Mouse (Mus musculus) inflammation-experienced regulatory T-cells (primary cell): Measurements from ENCODE around the gene Rhebl1. TPM values are rescaled to one million over a fixed set of nuclear protein-coding genes. Genes with fewer than 3 reads are reported as not detected.

ENCODE experiments used
- polyA plus RNA-seq, 2 experiments: library from polyadenylated mRNA; unstranded; fragments of 100-300 nt; shearing (Covaris generic); gene quantifications; one replicate each; pipeline ENCODE4 v1.2.1; 2017

The Rhebl1 gene
- polyA plus RNA-seq = 10 to 100 TPM in 1 of 2 experiments, 1 to 10 TPM in 1; 9.6 to 12.5 TPM

GRCm38 (mm10) chr15:98893940-98894745 lies at the start of gene Rhebl1:
TSS of gene Rhebl1 (minus strand) at chr15:98894540.

GRCm38 (mm10) chr15:98934217-98934839 lies 40.0 kb upstream of the Rhebl1 start, which contains the start of gene Tuba1b:
TSS of gene Tuba1b (minus strand) at chr15:98934565.

GRCm38 (mm10) chr15:98917538-98918498 lies 23.5 kb upstream of the Rhebl1 start, which contains the start of gene Lmbr1l:
TSS of gene Lmbr1l (minus strand) at chr15:98918231.

GRCm38 (mm10) chr15:98897928-98898800 lies 3.8 kb upstream of the Rhebl1 start, which contains the start of gene Dhh:
TSS of gene Dhh (minus strand) at chr15:98898540.

GRCm38 (mm10) chr15:98871070-98871915 lies 23.0 kb downstream of the Rhebl1 start, which contains the start of gene Kmt2d:
TSS of gene Kmt2d (minus strand) at chr15:98871204.

GRCm38 (mm10) chr15:98830736-98831683 lies 63.3 kb downstream of the Rhebl1 start, which contains the start of gene Prkag1:
TSS of gene Prkag1 (minus strand) at chr15:98831521.

Other genes starting within 250 kb of the Rhebl1 start
- gene Ddx23, start 231.6 kb downstream of the Rhebl1 start, polyA plus RNA-seq = 10 to 100 TPM; 15.4 to 17.3 TPM
- gene Rnd1, start 217.1 kb downstream of the Rhebl1 start, polyA plus RNA-seq = 1 to 10 TPM in 1 of 2 experiments, under 1 TPM in 1; 0.93 to 2.1 TPM
- 1 to 10 TPM in 1 of 2 experiments, under 1 TPM in 1; 0.28 to 2.4 TPM for gene Ccdc65, start 186.3 kb downstream of the Rhebl1 start, polyA plus RNA-seq
- 1 to 10 TPM; 1.1 to 4.0 TPM for gene Fkbp11, start 166.3 kb downstream of the Rhebl1 start, polyA plus RNA-seq
- 100 to 1,000 TPM; 138 to 147 TPM for gene Arf3, start 131.3 kb downstream of the Rhebl1 start, polyA plus RNA-seq
- gene Wnt10b, start 116.4 kb downstream of the Rhebl1 start, polyA plus RNA-seq = under 1 TPM; 0.52 to 0.61 TPM
- under 1 TPM in 1 of 2 experiments, not detected in 1; 0.89 TPM for gene Wnt1, start 104.7 kb downstream of the Rhebl1 start, polyA plus RNA-seq
- 1 to 10 TPM in 1 of 2 experiments, not detected in 1; 1.8 TPM for gene Ddn, start 85.0 kb downstream of the Rhebl1 start, polyA plus RNA-seq
- gene Prkag1, start 63.0 kb downstream of the Rhebl1 start, polyA plus RNA-seq = 100 to 1,000 TPM in 1 of 2 experiments, 10 to 100 TPM in 1; 97.2 to 156 TPM
- gene Kmt2d, start 23.3 kb downstream of the Rhebl1 start, polyA plus RNA-seq = 10 to 100 TPM; 24.2 to 25.6 TPM
- gene Dhh, start 4.0 kb upstream of the Rhebl1 start, polyA plus RNA-seq = under 1 TPM; 0.37 to 0.56 TPM
- 10 to 100 TPM; 53.9 to 64.4 TPM for gene Lmbr1l, start 23.7 kb upstream of the Rhebl1 start, polyA plus RNA-seq
- gene Tuba1b, start 40.0 kb upstream of the Rhebl1 start, polyA plus RNA-seq = 100 to 1,000 TPM; 386 to 432 TPM
- gene Gm49450, start 59.0 kb upstream of the Rhebl1 start, polyA plus RNA-seq = not detected
- 100 to 1,000 TPM; 157 to 180 TPM for gene Tuba1a, start 59.2 kb upstream of the Rhebl1 start, polyA plus RNA-seq
- 10 to 100 TPM; 50.0 to 53.5 TPM for gene Tuba1c, start 135.4 kb upstream of the Rhebl1 start, polyA plus RNA-seq
- gene Prph, start 160.6 kb upstream of the Rhebl1 start, polyA plus RNA-seq = not detected
- gene Troap, start 180.0 kb upstream of the Rhebl1 start, polyA plus RNA-seq = under 1 TPM; 0.17 to 0.36 TPM
- under 1 TPM; 0.11 to 0.95 TPM for gene C1ql4, start 193.3 kb upstream of the Rhebl1 start, polyA plus RNA-seq
- gene Dnajc22, start 198.6 kb upstream of the Rhebl1 start, polyA plus RNA-seq = 1 to 10 TPM in 1 of 2 experiments, under 1 TPM in 1; 0.10 to 1.2 TPM
- gene Spats2, start 231.4 kb upstream of the Rhebl1 start, polyA plus RNA-seq = 1 to 10 TPM in 1 of 2 experiments, under 1 TPM in 1; 0.36 to 1.7 TPM